ENCODE assay signal across 28 mouse cellular contexts in genomic region chr5:32728300-32728699, GRCm38 (mm10). TPM values are rescaled to one million over a fixed set of nuclear protein-coding genes. Genes with fewer than 3 reads are reported as not detected.
A peak's percentile ranks its signal among the peaks of the same experiment; 100 is the strongest.
DNase-seq lines count a peak whose midpoint lies in the region; ATAC-seq lines count a peak whose summit lies in the region.
"Had no signal": no experiment of that assay in that cellular context is flagged by ENCODE, and none has a peak within 500 bp of the region (broad histone marks: within the 10 kb centered on the region; RNA-seq: fewer than 3 reads in every experiment).

No protein-coding gene starts in this region.

- H3K27ac ChIP-seq in forebrain, embryonic 11.5 days (ENCODE audit: low read depth, low read length), result no peak overlapping the region
- H3K27ac ChIP-seq in forebrain, embryonic 12.5 days, result no peak overlapping the region
- H3K27ac ChIP-seq in limb, embryonic 12.5 days, result 0 out of 2 replicates have a peak overlapping the region, but pooled peaks have one; percentile 23
- no peak overlapping the region for H3K27ac ChIP-seq in limb, embryonic 10.5 days
- H3K27ac ChIP-seq: embryonic facial prominence, embryonic 10.5 days; embryonic facial prominence, embryonic 13.5 days; forebrain, embryonic 10.5 days; forebrain, embryonic 15.5 days; gastrocnemius, adult 2 months; heart, adult 2 months; heart, embryonic 15.5 days; hindbrain, embryonic 14.5 days; hindbrain, postnatal 0 days had no signal

- H3K9me3 ChIP-seq in forebrain, embryonic 11.5 days (ENCODE audit: control insufficient read depth, low read length), result no peaks in the 10 kb centered on the region
- H3K9me3 ChIP-seq in forebrain, embryonic 12.5 days, result 0 out of 2 replicates have a peak, but pooled peaks cover 2% of the 10 kb centered on the region
- H3K9me3 ChIP-seq in limb, embryonic 12.5 days, result peaks cover 3% of the 10 kb centered on the region; the same call in 1 of the 2 replicates
- peaks cover 2% of the 10 kb centered on the region; the same call in 1 of the 2 replicates for H3K9me3 ChIP-seq in limb, embryonic 10.5 days (replicated peaks)
- H3K9me3 ChIP-seq: embryonic facial prominence, embryonic 13.5 days; heart, embryonic 12.5 days; heart, embryonic 15.5 days had no signal

- peak; percentile 13 for DNase-seq in forebrain, embryonic 11.5 days (ENCODE audit: low spot score)
- DNase-seq in limb, embryonic 10.5 days (ENCODE audit: low spot score), result no peak
- DNase-seq in frontal cortex, postnatal 25 days (ENCODE audit: low spot score in 2 of 2), result no peak
- DNase-seq in cerebellum, postnatal 10 days, result no peak
- DNase-seq: adrenal gland, adult 8-10 months; adrenal gland, postnatal 25 days; cerebellum, adult 18-20 months; cerebellum, adult 9-10 months; embryo, embryonic 11 days; gastrocnemius, adult 2 months; gastrocnemius, postnatal 14 days; heart, adult 2 months; heart, postnatal 4 days had no signal

- 95% methylated on average over 7 of the region's 7 CpGs for WGBS in forebrain, embryonic 11.5 days
- WGBS in forebrain, embryonic 12.5 days, result 92% methylated on average over 7 of the region's 7 CpGs
- 79% methylated on average over 7 of the region's 7 CpGs for WGBS in limb, embryonic 12.5 days
- WGBS in limb, embryonic 10.5 days, result 88% methylated on average over 7 of the region's 7 CpGs

- H3K27me3 ChIP-seq in forebrain, embryonic 11.5 days (ENCODE audit: control insufficient read depth, insufficient read depth, low read length), result no peaks in the 10 kb centered on the region
- no peaks in the 10 kb centered on the region for H3K27me3 ChIP-seq in forebrain, embryonic 12.5 days
- no peaks in the 10 kb centered on the region for H3K27me3 ChIP-seq in limb, embryonic 12.5 days
- no peaks in the 10 kb centered on the region for H3K27me3 ChIP-seq in limb, embryonic 10.5 days (ENCODE audit: low read depth, poor library complexity, severe bottlenecking)
- H3K27me3 ChIP-seq: embryonic facial prominence, embryonic 13.5 days; forebrain, embryonic 15.5 days; heart, embryonic 12.5 days; heart, embryonic 15.5 days had no signal

- no peak overlapping the region for H3K4me3 ChIP-seq in forebrain, embryonic 11.5 days (ENCODE audit: low read depth, low read length)
- no peak overlapping the region for H3K4me3 ChIP-seq in forebrain, embryonic 12.5 days (replicated peaks)
- no peak overlapping the region for H3K4me3 ChIP-seq in limb, embryonic 12.5 days (replicated peaks)
- no peak overlapping the region for H3K4me3 ChIP-seq in limb, embryonic 10.5 days
- H3K4me3 ChIP-seq: embryonic facial prominence, embryonic 10.5 days; embryonic facial prominence, embryonic 13.5 days; erythroblast, embryonic 14.5 days; forebrain, embryonic 10.5 days; forebrain, embryonic 15.5 days; gastrocnemius, adult 2 months; heart, adult 2 months; heart, embryonic 12.5 days; heart, embryonic 15.5 days had no signal

- H3K36me3 ChIP-seq in forebrain, embryonic 11.5 days (ENCODE audit: control insufficient read depth, insufficient read depth, low read length), result no peaks in the 10 kb centered on the region
- H3K36me3 ChIP-seq in forebrain, embryonic 12.5 days (replicated peaks), result no peaks in the 10 kb centered on the region
- H3K36me3 ChIP-seq in limb, embryonic 12.5 days, result 0 out of 2 replicates have a peak, but pooled peaks cover under 1% of the 10 kb centered on the region
- H3K36me3 ChIP-seq in limb, embryonic 10.5 days, result peaks cover 4% of the 10 kb centered on the region
- H3K36me3 ChIP-seq: forebrain, embryonic 15.5 days; heart, embryonic 15.5 days had no signal

- no peak overlapping the region for H3K9ac ChIP-seq in forebrain, embryonic 11.5 days (ENCODE audit: low read length)
- H3K9ac ChIP-seq in forebrain, embryonic 12.5 days, result no peak overlapping the region
- no peak overlapping the region for H3K9ac ChIP-seq in limb, embryonic 12.5 days (replicated peaks)
- H3K9ac ChIP-seq: embryonic facial prominence, embryonic 13.5 days; forebrain, embryonic 15.5 days; heart, embryonic 12.5 days; heart, embryonic 15.5 days; hindbrain, embryonic 14.5 days had no signal

- H3K4me1 ChIP-seq in forebrain, embryonic 11.5 days (replicated peaks; ENCODE audit: control insufficient read depth, insufficient read depth, low read length), result no peaks in the 10 kb centered on the region
- no peaks in the 10 kb centered on the region for H3K4me1 ChIP-seq in forebrain, embryonic 12.5 days
- no peaks in the 10 kb centered on the region for H3K4me1 ChIP-seq in limb, embryonic 12.5 days (replicated peaks)
- no peaks in the 10 kb centered on the region for H3K4me1 ChIP-seq in limb, embryonic 10.5 days
- H3K4me1 ChIP-seq: embryonic facial prominence, embryonic 13.5 days; forebrain, embryonic 10.5 days; forebrain, embryonic 15.5 days; heart, embryonic 12.5 days; heart, embryonic 15.5 days had no signal

- H3K4me2 ChIP-seq in forebrain, embryonic 11.5 days (ENCODE audit: low read depth, low read length, severe bottlenecking), result no peak overlapping the region
- no peak overlapping the region for H3K4me2 ChIP-seq in forebrain, embryonic 12.5 days
- H3K4me2 ChIP-seq in limb, embryonic 12.5 days, result no peak overlapping the region
- H3K4me2 ChIP-seq: embryonic facial prominence, embryonic 13.5 days; forebrain, embryonic 15.5 days; heart, embryonic 12.5 days; heart, embryonic 15.5 days; hindbrain, embryonic 14.5 days had no signal

- no peak for ATAC-seq in forebrain, embryonic 11.5 days (replicated peaks; ENCODE audit: low FRiP score)
- no peak for ATAC-seq in forebrain, embryonic 12.5 days (ENCODE audit: low FRiP score)
- peak; percentile 37; the same call in 1 of the 2 replicates for ATAC-seq in limb, embryonic 12.5 days (ENCODE audit: insufficient number of reproducible peaks, insufficient read depth, low FRiP score, low TSS enrichment, low read depth)
- ATAC-seq in megakaryocyte progenitor cell, adult 5-6 weeks (replicated peaks; ENCODE audit: poor library complexity), result 0 out of 2 replicates have a peak, but pooled peaks have one; percentile 45
- 0 out of 2 replicates have a peak, but pooled peaks have one; percentile 21 for ATAC-seq in neutrophil, adult 5-6 weeks (ENCODE audit: extremely low read depth, insufficient number of reproducible peaks, low FRiP score, poor library complexity, severe bottlenecking)
- ATAC-seq: forebrain, embryonic 15.5 days; hindbrain, postnatal 0 days; inflammation-experienced regulatory T-cells, adult 6 months; intestine, embryonic 16.5 days had no signal

RNA-seq across cellular contexts. Expression of gene Pisd, which starts 57.1 kb away (rescaled TPM):
- 63.1 and 69.5 TPM in 2 replicates for polyA plus RNA-seq in forebrain, embryonic 11.5 days (2014; fragmentation: Nextera tagmentation; extraction: Ambion mirVana)
- polyA plus RNA-seq in forebrain, embryonic 12.5 days (2016; fragmentation: Nextera tagmentation; extraction: Ambion mirVana), result 70.6 and 70.7 TPM in 2 replicates
- 58.6 and 61.9 TPM in 2 replicates for polyA plus RNA-seq in limb, embryonic 12.5 days (2016; fragmentation: Nextera tagmentation; extraction: Ambion mirVana)
- 77.7 and 80.1 TPM in 2 replicates for polyA plus RNA-seq in limb, embryonic 10.5 days (2016; fragmentation: Nextera tagmentation; extraction: Ambion mirVana)
- total RNA-seq in megakaryocyte progenitor cell, adult 5-6 weeks (2015), result 32.3 and 33.8 TPM in 2 replicates
- 34.5 and 38.9 TPM in 2 replicates for total RNA-seq in megakaryocyte progenitor cell, adult 5-6 weeks (2017)
- total RNA-seq in neutrophil, adult 5-6 weeks (2017), result 42.5 and 44.1 TPM in 2 replicates

Comparison
In these comparisons a context has a peak if more than half of its experiments do, and no peak if none do; other contexts are left out.
1. ATAC-seq: peak in limb, embryonic 12.5 days (single experiment), megakaryocyte progenitor cell, adult 5-6 weeks (single experiment) and neutrophil, adult 5-6 weeks (single experiment); none in forebrain, embryonic 11.5 days (single experiment) and forebrain, embryonic 12.5 days (single experiment).